Mouse (Mus musculus) heart, embryonic 16.5 days (tissue): ENCODE results near the gene Sema4c. TPM values are rescaled to one million over a fixed set of nuclear protein-coding genes. Genes with fewer than 3 reads are reported as not detected.

Source experiments
- ATAC-seq: fragments of 200-750 bp; cut with Nextera tagmentation; replicated peaks from 2 replicates; pipeline ENCODE4 v1.8.0; 2017; ENCODE audit warnings: moderate number of reproducible peaks; ENCODE audit not compliant: insufficient read depth, low FRiP score; ENCODE audit errors: extremely low read depth
- H3K27ac ChIP-seq: fragments of 300-500 bp; sonication (generic); 2 replicates; pipeline ENCODE4 v1.5.1; 2014; ENCODE audit warnings: mild to moderate bottlenecking, low read length, control low read depth, moderate library complexity
- H3K27me3 ChIP-seq: fragments of 300-500 bp; sonication (generic); 2 replicates; pipeline ENCODE4 v1.6.1; 2014; ENCODE audit warnings: low read length, mixed read lengths; ENCODE audit not compliant: control insufficient read depth, insufficient read depth
- H3K36me3 ChIP-seq: fragments of 300-500 bp; sonication (generic); 2 replicates; pipeline ENCODE4 v1.6.1; 2014; ENCODE audit not compliant: control insufficient read depth, insufficient read depth
- H3K4me1 ChIP-seq: fragments of 300-500 bp; sonication (generic); 2 replicates; pipeline ENCODE4 v1.6.1; 2014; ENCODE audit warnings: low read length, mixed read lengths; ENCODE audit not compliant: control insufficient read depth, insufficient read depth
- H3K4me2 ChIP-seq: fragments of 300-500 bp; sonication (generic); 2 replicates; pipeline ENCODE4 v1.6.1; 2014; ENCODE audit warnings: low read depth, mild to moderate bottlenecking, control low read depth, low read length
- H3K4me3 ChIP-seq: fragments of 300-500 bp; sonication (generic); 2 replicates; pipeline ENCODE4 v1.5.1; 2014; ENCODE audit warnings: mild to moderate bottlenecking, control low read depth, low read length
- H3K9ac ChIP-seq: fragments of 300-500 bp; sonication (generic); 2 replicates; pipeline ENCODE4 v1.6.1; 2014; ENCODE audit warnings: low read length, control low read depth
- H3K9me3 ChIP-seq: fragments of 300-500 bp; sonication (generic); replicated peaks from 2 replicates; pipeline ENCODE4 v1.6.1; 2016; ENCODE audit warnings: low read length; ENCODE audit not compliant: control insufficient read depth
- WGBS: fragments of 180-500 bp; shearing (Covaris S2); extraction: QIAGEN DNeasy Blood & Tissue Kit; methylation state at CpG from one replicate; pipeline ENCODE4 v1.1.7; 2014; 5-methylcytosine and 5-hydroxymethylcytosine counted together
- polyA plus RNA-seq: library from polyadenylated mRNA; unstranded; fragments of >200 nt; fragmentation: Nextera tagmentation; extraction: Ambion mirVana; gene quantifications from 2 replicates; pipeline ENCODE4 v1.2.1, GENCODE M21; 2015

The Sema4c gene
- polyA plus RNA-seq, 1 experiment from 2014 or later = 7.8 TPM

GRCm38 (mm10) chr1:36563197-36563596, 5.0 kb upstream of the Sema4c start:
- no peak overlapping the region for H3K9ac ChIP-seq
- H3K4me1 ChIP-seq = peaks cover 27% of the 10 kb centered on the region
- H3K4me3 ChIP-seq = no peak overlapping the region
- no peaks in the 10 kb centered on the region for H3K36me3 ChIP-seq
- no peak for ATAC-seq
- no peaks in the 10 kb centered on the region for H3K9me3 ChIP-seq
- 82% methylated on average over 2 of the region's 2 CpGs for WGBS
- H3K27ac ChIP-seq = no peak overlapping the region
- H3K4me2 ChIP-seq = no peak overlapping the region
- no peaks in the 10 kb centered on the region for H3K27me3 ChIP-seq

- no peak overlapping the region for H3K9ac ChIP-seq
- no peaks in the 10 kb centered on the region for H3K27me3 ChIP-seq
- no peak for ATAC-seq
- WGBS = 51% methylated on average over 4 of the region's 4 CpGs
- H3K9me3 ChIP-seq = no peaks in the 10 kb centered on the region
- H3K4me3 ChIP-seq = no peak overlapping the region
- no peak overlapping the region for H3K4me2 ChIP-seq
- peaks cover 25% of the 10 kb centered on the region for H3K4me1 ChIP-seq
- no peaks in the 10 kb centered on the region for H3K36me3 ChIP-seq
- H3K27ac ChIP-seq = no peak overlapping the region
Measured at GRCm38 (mm10) chr1:36562388-36562787, 4.2 kb upstream of the Sema4c start.

GRCm38 (mm10) chr1:36560903-36561302, 2.8 kb upstream of the Sema4c start:
- peaks cover 27% of the 10 kb centered on the region for H3K4me1 ChIP-seq
- peak overlapping the region; percentile 17 for H3K27ac ChIP-seq

GRCm38 (mm10) chr1:36559888-36560287, 1.7 kb upstream of the Sema4c start:
- Histone ChIP-seq H3K9ac (no peak overlapping the region), H3K36me3 (no peaks in the 10 kb centered on the region), H3K4me2 (no peak overlapping the region), H3K4me1 (peaks cover 37% of the 10 kb centered on the region), H3K27ac (0 out of 2 replicates have a peak overlapping the region, but pooled peaks have one; percentile 1), H3K27me3 (no peaks in the 10 kb centered on the region), H3K9me3 (no peaks in the 10 kb centered on the region), H3K4me3 (no peak overlapping the region)
- no peak for ATAC-seq
- 66% methylated on average over 5 of the region's 5 CpGs for WGBS

More at GRCm38 (mm10) chr1:36560903-36561302, 2.8 kb upstream of the Sema4c start:
- no peaks in the 10 kb centered on the region for H3K36me3 ChIP-seq
- no peak overlapping the region for H3K4me3 ChIP-seq
- H3K4me2 ChIP-seq = no peak overlapping the region
- H3K9me3 ChIP-seq = no peaks in the 10 kb centered on the region
- 50% methylated on average over 6 of the region's 6 CpGs for WGBS
- no peak for ATAC-seq
- no peaks in the 10 kb centered on the region for H3K27me3 ChIP-seq
- H3K9ac ChIP-seq = no peak overlapping the region

- H3K9me3 ChIP-seq = no peaks in the 10 kb centered on the region
- peaks cover 1% of the 10 kb centered on the region; the same call in 1 of the 2 replicates for H3K36me3 ChIP-seq
- H3K4me1 ChIP-seq = peaks cover 41% of the 10 kb centered on the region
- 8% methylated on average over 4 of the region's 4 CpGs for WGBS
- H3K27ac ChIP-seq = peak overlapping the region; percentile 98; the same call in 1 of the 2 replicates
- H3K4me2 ChIP-seq = peak overlapping the region; percentile 73
- H3K27me3 ChIP-seq = no peaks in the 10 kb centered on the region
- no peak for ATAC-seq
- peak overlapping the region; percentile 90 for H3K4me3 ChIP-seq
- H3K9ac ChIP-seq = peak overlapping the region; percentile 98; the same call in 1 of the 2 replicates
Measured at GRCm38 (mm10) chr1:36559256-36559655, 1.1 kb upstream of the Sema4c start.

- H3K27me3 ChIP-seq = no peaks in the 10 kb centered on the region
- no peaks in the 10 kb centered on the region for H3K9me3 ChIP-seq
- H3K4me2 ChIP-seq = peak overlapping the region; percentile 73
- H3K9ac ChIP-seq = peak overlapping the region; percentile 98
- H3K27ac ChIP-seq = peak overlapping the region; percentile 98
- peaks cover 17% of the 10 kb centered on the region for H3K36me3 ChIP-seq
- H3K4me1 ChIP-seq = peaks cover 43% of the 10 kb centered on the region
- WGBS = 0% methylated on average over 44 of the region's 48 CpGs
- H3K4me3 ChIP-seq = peak overlapping the region; percentile 90
- ATAC-seq = peak; percentile 76
Measured at GRCm38 (mm10) chr1:36557457-36558011, 615 bp downstream of the Sema4c start.

GRCm38 (mm10) chr1:36556553-36557456, 1.3 kb downstream of the Sema4c start:
- Histone ChIP-seq H3K27ac (peak overlapping the region; percentile 98), H3K4me1 (peaks cover 38% of the 10 kb centered on the region), H3K4me3 (peak overlapping the region; percentile 90), H3K9ac (peak overlapping the region; percentile 98), H3K4me2 (peak overlapping the region; percentile 73), H3K36me3 (peaks cover 24% of the 10 kb centered on the region), H3K9me3 (no peaks in the 10 kb centered on the region), H3K27me3 (no peaks in the 10 kb centered on the region)
- WGBS = under 1% methylated on average over 52 of the region's 52 CpGs
- peak; percentile 66 for ATAC-seq

- Histone ChIP-seq H3K36me3 (peaks cover 32% of the 10 kb centered on the region), H3K27me3 (no peaks in the 10 kb centered on the region), H3K4me1 (peaks cover 36% of the 10 kb centered on the region), H3K27ac (peak overlapping the region; percentile 98), H3K9me3 (no peaks in the 10 kb centered on the region), H3K4me3 (peak overlapping the region; percentile 90), H3K9ac (peak overlapping the region; percentile 98), H3K4me2 (peak overlapping the region; percentile 73)
- 7% methylated on average over 8 of the region's 8 CpGs for WGBS
- no peak for ATAC-seq
Measured at GRCm38 (mm10) chr1:36555798-36556395, 2.3 kb downstream of the Sema4c start.
